Mouse (Mus musculus) CD8-positive naive resting alpha-beta T cell, adult 57 days (primary cell): ENCODE results near the gene 1700092M07Rik. TPM values are rescaled to one million over a fixed set of nuclear protein-coding genes. Genes with fewer than 3 reads are reported as not detected.

Experiments
- total RNA-seq: library from RNA; stranded (reverse); gene quantifications from one replicate; pipeline ENCODE4 v1.2.4, GENCODE M21; 2023

The 1700092M07Rik gene
- 10.2 TPM for total RNA-seq

GRCm38 (mm10) chr19:8740603-8741002, at the start of gene 1700092M07Rik:
Gene 1700092M07Rik (plus strand): TSS chr19:8740718.

DNA sequence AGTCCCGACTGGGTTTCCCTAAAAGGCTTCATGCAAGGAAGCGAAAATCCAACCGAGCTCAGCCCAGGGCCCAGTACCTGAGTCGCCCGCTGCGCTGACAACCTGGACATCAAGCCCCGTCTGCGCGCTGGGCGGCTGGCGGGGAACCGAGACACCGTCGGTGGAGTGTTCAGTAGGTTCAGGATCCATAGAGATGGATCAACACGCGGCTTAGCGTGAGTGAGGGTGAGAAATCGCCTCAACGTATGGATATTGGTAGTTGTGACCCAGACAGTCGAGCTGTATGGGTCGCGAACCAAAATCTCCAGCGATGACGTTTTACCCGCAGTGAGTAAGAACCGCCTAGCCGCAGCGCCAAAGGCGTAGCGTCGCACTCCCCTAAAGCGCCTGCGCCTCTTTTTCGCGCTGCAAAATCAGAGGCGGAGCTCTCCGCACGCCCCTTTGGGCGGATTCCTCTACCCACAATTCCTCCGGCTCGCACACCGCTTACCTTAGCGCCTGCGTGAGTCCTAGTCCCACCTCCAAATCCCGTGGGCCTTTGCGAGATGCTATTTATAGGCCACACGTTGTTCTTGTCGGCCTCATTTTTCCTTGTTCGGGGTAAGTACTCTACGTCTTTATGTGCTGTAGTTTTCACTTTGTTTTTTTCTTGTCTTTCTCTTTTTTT, 17.5 kb upstream of the 1700092M07Rik start, which contains the start of gene Slc3a2:
Gene Slc3a2 (minus strand): TSS at position 463 of the 667 bp plus-strand sequence.

DNA sequence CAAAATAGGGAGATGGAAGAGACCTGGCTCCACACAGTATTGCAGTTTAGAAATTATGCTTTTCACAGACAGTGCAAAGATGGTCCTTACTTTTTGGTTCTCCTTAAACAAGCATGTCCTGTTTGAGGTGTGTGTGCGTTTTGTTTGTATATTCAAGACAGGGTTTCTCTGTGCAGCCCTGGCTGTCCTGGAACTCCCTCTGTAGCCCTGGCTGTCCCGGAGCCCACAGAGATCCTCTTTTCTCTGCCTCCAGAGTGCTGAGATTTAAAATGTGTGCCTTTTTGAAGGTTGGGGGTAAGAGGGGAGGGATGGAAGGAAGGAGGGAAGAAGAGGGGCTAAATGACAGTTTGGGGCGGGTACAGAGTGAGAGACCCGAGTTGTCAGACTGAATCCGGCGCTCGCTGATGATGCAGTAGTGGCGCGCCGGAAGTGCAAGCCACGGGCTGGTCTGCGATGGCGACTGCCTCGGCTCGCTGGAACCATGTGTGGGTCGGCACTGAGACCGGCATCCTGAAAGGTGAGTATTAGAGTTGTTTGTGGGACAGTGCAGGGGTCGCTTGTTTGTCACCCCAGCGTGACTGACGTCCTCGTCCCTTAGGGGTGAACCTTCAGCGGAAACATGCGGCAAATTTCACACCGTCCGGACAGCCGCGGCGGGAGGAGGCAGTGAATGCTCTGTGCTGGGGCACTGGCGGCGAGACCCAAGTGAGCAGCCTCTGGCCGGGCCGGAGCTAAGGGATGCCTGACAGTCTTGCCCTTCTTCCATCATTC, 4.9 kb upstream of the 1700092M07Rik start, which contains the start of gene Wdr74:
Gene Wdr74 (plus strand): TSS at position 439 of the 771 bp plus-strand sequence.

DNA sequence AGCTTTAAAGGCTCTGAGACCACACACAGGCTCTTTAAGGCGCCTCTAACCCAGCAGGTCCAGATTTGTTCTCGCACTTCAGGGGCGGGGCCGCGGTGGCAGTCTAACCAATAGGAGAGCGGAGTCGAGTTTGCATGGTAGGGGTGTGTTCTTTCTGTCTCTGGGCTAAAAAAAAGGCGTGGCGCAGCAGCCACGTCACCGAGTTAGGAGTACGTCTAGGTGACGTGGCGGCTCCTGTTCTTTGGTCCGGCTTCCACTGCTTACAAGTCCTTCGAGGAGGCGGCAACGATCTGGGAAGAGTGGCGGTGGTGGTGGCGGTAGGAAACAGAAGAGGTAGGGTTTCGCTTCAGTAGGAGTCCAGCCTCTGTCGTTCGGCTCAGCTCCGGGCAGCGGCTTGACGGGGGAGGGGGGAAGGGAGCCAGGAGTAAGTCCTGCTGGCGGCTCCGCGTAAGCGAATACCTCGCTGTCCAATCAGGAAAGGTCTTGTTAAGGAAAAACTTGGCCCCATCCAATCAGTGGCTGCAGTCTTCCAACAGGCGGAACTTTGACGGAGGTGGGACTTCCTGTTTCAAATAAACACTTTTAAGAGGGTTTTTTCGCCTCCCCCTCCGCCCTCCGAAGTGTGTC, 838 bp downstream of the 1700092M07Rik start, which contains the start of gene Stx5a:
Gene Stx5a (plus strand): TSS at position 171 of the 627 bp plus-strand sequence.

DNA sequence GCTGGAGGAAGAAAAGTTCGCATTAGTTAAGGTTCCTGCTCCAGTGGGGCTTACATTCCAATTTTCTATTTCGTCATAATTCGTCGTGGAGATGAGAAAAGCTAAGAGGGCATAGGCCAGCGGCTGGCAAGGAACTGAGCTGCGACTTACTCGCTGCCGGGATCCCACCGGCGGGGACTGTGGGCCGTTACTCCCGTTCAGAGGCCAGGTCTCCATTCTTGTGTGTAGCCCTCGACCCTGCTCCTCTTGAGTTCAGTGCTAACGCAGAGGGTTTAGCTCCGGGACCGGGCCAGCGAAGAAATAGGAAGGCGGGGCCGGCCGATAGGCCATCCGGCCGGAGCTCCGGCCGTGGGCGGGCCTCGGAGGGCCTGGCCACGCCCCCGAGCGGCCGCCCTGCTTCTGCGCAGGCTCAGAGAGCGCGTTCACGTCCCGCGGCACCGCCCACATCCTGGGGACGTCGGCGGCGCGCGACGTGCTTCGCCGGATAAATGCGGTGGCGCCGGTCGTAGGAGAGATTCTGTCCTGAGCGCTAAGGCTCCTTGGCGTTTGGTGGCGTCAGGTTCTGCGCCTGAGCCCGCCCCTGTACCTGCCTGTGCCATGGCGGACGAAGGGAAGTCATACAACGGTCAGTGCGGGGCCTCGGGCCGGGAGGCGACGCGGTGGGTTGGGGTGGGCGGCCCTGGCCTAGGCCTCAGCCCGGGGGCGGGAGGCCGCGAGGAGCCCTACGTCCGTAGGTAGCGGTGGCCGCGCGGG, 16.3 kb downstream of the 1700092M07Rik start, which contains the start of gene Nxf1:
Gene Nxf1 (plus strand): TSS at position 439 of the 753 bp plus-strand sequence.

DNA sequence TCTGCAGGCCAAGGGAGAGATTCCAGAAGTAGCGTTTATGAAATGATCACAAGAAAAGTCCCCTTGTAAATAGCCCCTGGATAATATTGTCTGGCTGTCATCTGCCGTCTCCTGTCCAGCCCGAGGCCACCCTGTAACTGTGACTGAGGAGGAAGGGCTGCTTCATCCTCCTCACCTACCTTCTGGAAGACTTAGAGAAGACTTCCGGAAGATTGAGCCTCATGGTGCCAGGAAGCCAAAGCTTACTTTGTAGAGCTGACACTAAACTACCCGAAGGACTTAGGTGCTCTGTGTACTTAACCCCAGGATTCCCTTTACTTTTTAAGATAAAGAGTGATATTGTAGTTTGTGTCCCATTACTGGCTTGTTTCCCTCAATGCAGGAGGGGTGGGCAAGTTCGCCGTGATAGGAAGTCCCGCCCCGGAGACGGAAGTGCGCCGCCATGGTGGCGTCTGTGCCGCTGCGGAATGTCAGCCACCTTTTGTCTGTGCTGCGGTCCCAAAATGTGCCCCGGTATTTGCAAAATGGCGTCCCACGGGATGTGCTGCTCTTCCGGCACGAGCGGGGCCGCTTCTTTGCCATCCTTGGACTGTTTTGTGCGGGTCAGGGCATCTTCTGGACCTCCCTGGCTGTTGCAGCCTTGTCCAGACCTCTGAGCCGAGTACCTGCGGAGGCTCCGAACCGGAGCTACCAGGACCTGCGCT, 30.2 kb downstream of the 1700092M07Rik start, which contains the start of gene Tmem223:
Gene Tmem223 (plus strand): TSS at position 430 of the 704 bp plus-strand sequence.

DNA sequence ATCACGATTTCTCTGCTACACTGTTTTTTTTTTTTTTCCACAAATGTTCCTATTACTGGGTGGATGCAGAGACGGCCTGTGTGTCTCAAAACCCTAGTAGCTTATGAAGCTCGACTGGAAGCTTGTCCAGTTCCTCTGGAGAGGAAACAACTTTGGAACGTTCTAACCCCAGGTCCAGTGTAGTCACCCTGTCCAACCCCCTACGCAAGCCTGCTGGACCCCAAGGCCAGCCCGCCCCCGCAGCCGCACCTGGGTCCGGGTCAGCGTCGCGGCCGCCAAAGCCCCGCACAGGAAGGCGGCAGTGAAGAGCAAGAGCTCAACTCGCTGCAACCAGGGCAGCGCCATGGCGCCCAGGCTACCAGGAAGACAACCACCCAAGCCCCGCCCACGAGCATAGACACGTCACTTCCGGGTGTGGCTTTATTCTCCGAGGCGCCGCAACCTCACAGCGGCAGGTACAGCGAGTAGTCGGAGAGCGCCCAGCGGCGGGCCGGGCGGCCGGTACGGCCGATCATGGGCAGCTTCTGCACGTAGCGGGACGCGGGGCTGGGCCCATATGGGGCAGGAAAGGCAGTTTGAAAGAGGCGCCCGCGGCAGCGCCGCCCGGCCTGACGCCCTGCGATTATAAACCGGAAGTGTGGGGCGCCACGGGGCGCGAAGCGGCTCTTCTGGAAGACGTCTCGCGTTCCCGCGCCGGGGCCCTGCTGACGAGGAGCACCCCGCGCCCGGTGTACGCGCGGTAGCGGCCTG, 33.7 kb downstream of the 1700092M07Rik start, which contains the start of gene Tmem179b:
Gene Tmem179b (minus strand): TSS at position 382 of the 750 bp plus-strand sequence.

DNA sequence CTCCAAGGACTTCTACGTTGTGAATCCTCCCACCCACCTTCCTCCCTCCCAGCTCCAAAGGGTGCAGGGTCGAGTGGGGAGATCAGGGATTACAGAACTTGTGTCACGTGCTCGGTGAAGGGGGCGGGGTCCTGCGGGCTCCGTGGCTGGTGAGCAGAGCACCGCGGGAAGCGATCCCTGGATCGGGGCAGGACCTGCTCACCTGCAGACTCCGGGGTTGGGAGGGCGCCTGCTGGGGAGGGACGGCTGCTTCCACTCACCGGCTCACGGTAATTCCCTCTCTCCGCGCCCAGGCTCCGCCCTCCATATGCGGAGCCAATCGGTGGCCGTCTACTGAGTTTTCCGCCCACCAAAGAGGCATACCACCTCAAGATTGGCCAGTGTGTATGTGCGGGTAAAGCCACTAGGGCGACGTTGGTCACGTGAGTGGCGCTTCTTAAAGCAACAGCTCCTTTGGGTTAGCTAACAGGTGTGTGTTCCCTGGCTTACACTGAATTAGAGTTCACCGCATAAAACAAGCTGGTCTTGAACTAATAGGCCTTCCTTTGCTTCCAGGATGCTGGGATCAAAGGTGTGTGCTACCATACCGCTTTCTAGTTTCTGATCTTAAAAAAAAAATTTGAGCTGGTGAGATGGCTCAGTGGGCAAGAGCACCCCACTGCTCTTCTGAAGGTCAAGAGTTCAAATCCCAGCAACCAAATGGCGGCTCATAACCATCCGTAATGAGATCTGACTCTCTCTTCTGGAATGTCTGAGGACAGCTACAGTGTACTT, 45.7 kb downstream of the 1700092M07Rik start, which contains the start of gene Taf6l:
Gene Taf6l (minus strand): TSS at position 410 of the 774 bp plus-strand sequence.

Other genes starting within 250 kb of the 1700092M07Rik start
- gene Slc22a8, start 149.5 kb upstream of the 1700092M07Rik start, total RNA-seq, result not detected
- gene Slc22a6, start 122.7 kb upstream of the 1700092M07Rik start, total RNA-seq, result not detected
- not detected for gene Chrm1, start 76.9 kb upstream of the 1700092M07Rik start, total RNA-seq
- gene Slc3a2, start 17.3 kb upstream of the 1700092M07Rik start, total RNA-seq, result 222 TPM
- gene Wdr74, start 4.9 kb upstream of the 1700092M07Rik start, total RNA-seq, result 116 TPM
- gene Stx5a, start 695 bp downstream of the 1700092M07Rik start, total RNA-seq, result 221 TPM
- 393 TPM for gene Nxf1, start 16.4 kb downstream of the 1700092M07Rik start, total RNA-seq
- 39.0 TPM for gene Tmem223, start 30.3 kb downstream of the 1700092M07Rik start, total RNA-seq
- gene Tmem179b, start 33.7 kb downstream of the 1700092M07Rik start, total RNA-seq, result 75.2 TPM
- 10.3 TPM for gene Taf6l, start 45.7 kb downstream of the 1700092M07Rik start, total RNA-seq
- gene Polr2g, start 57.9 kb downstream of the 1700092M07Rik start, total RNA-seq, result 59.8 TPM
- gene Zbtb3, start 61.8 kb downstream of the 1700092M07Rik start, total RNA-seq, result 0.58 TPM
- gene Ttc9c, start 78.6 kb downstream of the 1700092M07Rik start, total RNA-seq, result 22.9 TPM
- gene Hnrnpul2, start 79.3 kb downstream of the 1700092M07Rik start, total RNA-seq, result 99.6 TPM
- gene AC129217.1, start 89.1 kb downstream of the 1700092M07Rik start, total RNA-seq, result 16.8 TPM
- gene Bscl2, start 96.7 kb downstream of the 1700092M07Rik start, total RNA-seq, result 41.8 TPM
- not detected for gene Gng3, start 98.5 kb downstream of the 1700092M07Rik start, total RNA-seq
- 0.61 TPM for gene Lrrn4cl, start 110.0 kb downstream of the 1700092M07Rik start, total RNA-seq
- gene Ubxn1, start 130.8 kb downstream of the 1700092M07Rik start, total RNA-seq, result 113 TPM
- gene Uqcc3, start 140.2 kb downstream of the 1700092M07Rik start, total RNA-seq, result 31.5 TPM
- gene Lbhd1, start 143.0 kb downstream of the 1700092M07Rik start, total RNA-seq, result 9.4 TPM
- not detected for gene Gm49403, start 143.2 kb downstream of the 1700092M07Rik start, total RNA-seq
- gene 1810009A15Rik, start 148.1 kb downstream of the 1700092M07Rik start, total RNA-seq, result 33.6 TPM
- gene Gm49416, start 148.2 kb downstream of the 1700092M07Rik start, total RNA-seq, result 7.6 TPM
- gene Ints5, start 152.3 kb downstream of the 1700092M07Rik start, total RNA-seq, result 21.6 TPM
- 152 TPM for gene Ganab, start 157.4 kb downstream of the 1700092M07Rik start, total RNA-seq
- gene B3gat3, start 179.7 kb downstream of the 1700092M07Rik start, total RNA-seq, result 60.9 TPM
- 6.9 TPM for gene Rom1, start 188.6 kb downstream of the 1700092M07Rik start, total RNA-seq
- 86.8 TPM for gene Eml3, start 188.8 kb downstream of the 1700092M07Rik start, total RNA-seq
- 164 TPM for gene Mta2, start 201.2 kb downstream of the 1700092M07Rik start, total RNA-seq
- gene Tut1, start 213.1 kb downstream of the 1700092M07Rik start, total RNA-seq, result 42.6 TPM
- gene Eef1g, start 226.3 kb downstream of the 1700092M07Rik start, total RNA-seq, result 614 TPM
- 120 TPM for gene Ahnak, start 248.6 kb downstream of the 1700092M07Rik start, total RNA-seq